Mouse (Mus musculus): ENCODE measurements around the gene Plekhg3.

GRCm38 (mm10) chr12:76623374-76623773 is 92.7 kb downstream of the Plekhg3 start:
- TF ChIP-seq CTCF (IDR thresholded peaks at IDR 0.05; ENCODE audit: low read depth, low read length) (no peak), POLR2A (IDR thresholded peaks at IDR 0.05; ENCODE audit: extremely low read depth, insufficient read depth, low read length) (no peak)

All from liver, adult 2 months (tissue).